Mouse (Mus musculus) bone marrow, adult 2 months (tissue): ENCODE data around the gene Tmx1. TPM values are rescaled to one million over a fixed set of nuclear protein-coding genes. Genes with fewer than 3 reads are reported as not detected.

Experiments used
- H3K27ac ChIP-seq: fragments of 200-500 bp; 2 replicates; pipeline ENCODE4 v1.5.1; 2012; ENCODE audit warnings: low read depth, mild to moderate bottlenecking, control low read depth, inconsistent platforms, low read length; ENCODE audit not compliant: control insufficient read depth, poor library complexity, insufficient read depth
- H3K4me1 ChIP-seq: fragments of 200-500 bp; 2 replicates; pipeline ENCODE4 v1.6.1; 2011; ENCODE audit warnings: low read length; ENCODE audit not compliant: control insufficient read depth, insufficient read depth
- H3K4me3 ChIP-seq: fragments of 200-500 bp; replicated peaks from 2 replicates; pipeline ENCODE3; 2011; ENCODE audit warnings: mild to moderate bottlenecking, low read depth, low read length, control low read depth; ENCODE audit not compliant: control insufficient read depth
- CTCF ChIP-seq: fragments of 200-500 bp; IDR thresholded peaks from 2 replicates; pipeline ENCODE4 v1.5.1; 2011; ENCODE audit warnings: low read length, control low read depth; ENCODE audit not compliant: control insufficient read depth, insufficient read depth
- POLR2A ChIP-seq: fragments of 200-500 bp; IDR thresholded peaks from 2 replicates; pipeline ENCODE4 v1.6.1; 2011; ENCODE audit warnings: low read depth, mild to moderate bottlenecking, control low read depth, low read length, borderline replicate concordance; ENCODE audit not compliant: control insufficient read depth
- WGBS: fragments of 180-500 bp; shearing (Covaris S2); methylation state at CpG from one replicate; pipeline ENCODE4 v1.1.7; 2018; 5-methylcytosine and 5-hydroxymethylcytosine counted together
- polyA plus RNA-seq: library from polyadenylated mRNA; stranded (reverse); fragments of >200 nt; gene quantifications from 2 replicates; pipeline ENCODE4 v1.2.4, GENCODE M21; 2011; ENCODE audit warnings: low replicate concordance; ENCODE audit not compliant: missing spikeins, insufficient read depth, insufficient read length

Gene Tmx1
- polyA plus RNA-seq = 58.4 and 64.2 TPM in 2 replicates

DNA sequence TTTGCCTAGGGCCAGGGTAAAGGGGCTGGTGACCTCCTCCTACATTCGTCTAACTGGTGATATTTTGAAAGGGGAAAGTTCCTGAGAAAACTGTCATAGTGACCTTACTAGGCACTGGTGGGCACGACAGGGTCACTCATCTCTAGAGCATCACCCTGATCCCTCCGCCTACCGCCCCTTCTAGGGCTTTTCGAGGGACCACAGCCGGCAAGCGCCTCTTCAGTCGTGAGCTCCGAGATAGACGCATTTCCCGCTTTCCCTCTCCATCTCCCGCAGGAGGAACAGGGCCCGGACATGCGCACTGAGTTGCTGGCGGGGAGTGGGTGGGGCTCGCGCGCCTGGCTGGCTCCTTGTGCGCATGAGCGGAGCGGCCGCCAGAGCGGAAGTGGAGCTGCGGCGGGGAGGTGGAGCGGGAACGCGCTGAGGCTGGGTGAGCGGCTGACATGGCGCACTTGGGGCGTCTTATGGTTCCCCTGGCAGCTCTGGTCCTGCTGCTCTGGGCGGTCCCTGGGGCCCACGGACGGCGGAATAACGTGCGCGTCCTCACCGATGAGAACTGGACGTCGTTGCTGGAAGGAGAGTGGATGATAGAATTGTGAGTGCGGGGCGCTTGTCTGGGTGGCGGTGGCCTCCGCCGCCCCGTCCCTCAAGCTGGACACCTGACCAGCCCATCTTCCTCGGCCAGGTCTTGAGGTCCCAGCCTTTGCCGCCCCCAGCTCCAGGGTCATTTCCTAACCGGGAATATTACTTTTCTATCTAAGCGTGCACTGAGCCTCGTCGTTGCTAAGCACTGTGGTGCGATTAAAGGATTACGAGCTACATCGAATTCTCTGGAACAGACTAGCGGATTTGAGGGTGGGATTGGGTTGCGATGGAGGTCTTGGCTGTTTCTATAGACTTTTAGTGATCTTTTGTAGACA lies at the start of gene Tmx1:
Gene Tmx1, plus strand, starts transcription at position 370 of the 920 bp plus-strand sequence.
- TF ChIP-seq CTCF (peak; percentile 22; the same call in 1 of the 2 replicates), POLR2A (peak; percentile 96)
- peak within 1 kb of the TSS; percentile 78 for H3K27ac ChIP-seq
- under 1% methylated on average over 58 of the region's 58 CpGs for WGBS

DNA sequence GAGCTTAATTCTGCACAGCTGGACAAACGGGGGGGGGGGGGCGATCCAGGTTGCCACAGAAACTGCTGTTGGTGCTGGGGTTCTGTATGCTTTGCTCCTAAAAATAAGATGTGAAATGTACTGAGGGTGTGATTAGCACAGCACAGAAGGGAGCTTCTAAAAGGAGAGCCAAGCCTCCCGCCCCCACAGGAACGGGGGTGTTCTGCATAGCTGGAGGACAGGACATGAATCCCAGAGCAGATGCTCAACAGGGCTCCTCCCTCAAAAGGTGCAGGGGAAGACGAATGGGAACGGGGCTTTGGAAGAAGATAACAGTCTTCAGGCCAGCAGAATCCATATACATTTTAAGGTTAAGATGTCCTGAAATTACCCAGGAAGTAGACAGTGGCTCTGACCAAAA lies 48.6 kb upstream of the Tmx1 start:
- WGBS = 69% methylated on average over 6 of the region's 6 CpGs
- no peak for TF ChIP-seq POLR2A
- TF ChIP-seq CTCF = no peak
- Histone ChIP-seq H3K27ac (no peak overlapping the region), H3K4me1 (no peaks in the 10 kb centered on the region), H3K4me3 (no peak overlapping the region)

More for the DNA sequence above, at the start of gene Tmx1:
- Histone ChIP-seq H3K4me3 (peak within 1 kb of the TSS; percentile 94), H3K4me1 (no peaks in the 10 kb centered on the region; the same call in 1 of the 2 replicates)

DNA sequence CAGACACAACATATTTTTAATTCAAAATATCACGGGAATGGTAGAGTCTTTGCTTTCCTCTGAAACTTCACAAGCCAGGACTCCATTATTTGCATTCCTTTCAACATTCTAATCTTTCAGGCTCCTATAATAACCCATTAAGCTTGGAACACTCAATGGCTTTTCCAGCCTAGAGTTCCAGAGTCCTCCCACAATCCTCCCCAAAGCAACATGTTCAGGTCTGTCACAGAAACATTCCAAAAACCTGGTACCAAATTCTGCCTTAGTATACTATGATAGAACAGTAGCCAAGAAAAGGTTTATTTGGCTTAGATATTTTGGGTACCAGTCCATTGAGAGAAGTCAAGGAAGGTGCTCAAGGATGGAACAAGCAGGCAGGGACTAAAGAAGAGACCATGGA lies 44.5 kb upstream of the Tmx1 start:
- Histone ChIP-seq H3K27ac (no peak overlapping the region), H3K4me3 (no peak overlapping the region), H3K4me1 (no peaks in the 10 kb centered on the region)
- TF ChIP-seq POLR2A (no peak), CTCF (no peak)
- WGBS = 77% methylated on average over 1 of the region's 1 CpGs

DNA sequence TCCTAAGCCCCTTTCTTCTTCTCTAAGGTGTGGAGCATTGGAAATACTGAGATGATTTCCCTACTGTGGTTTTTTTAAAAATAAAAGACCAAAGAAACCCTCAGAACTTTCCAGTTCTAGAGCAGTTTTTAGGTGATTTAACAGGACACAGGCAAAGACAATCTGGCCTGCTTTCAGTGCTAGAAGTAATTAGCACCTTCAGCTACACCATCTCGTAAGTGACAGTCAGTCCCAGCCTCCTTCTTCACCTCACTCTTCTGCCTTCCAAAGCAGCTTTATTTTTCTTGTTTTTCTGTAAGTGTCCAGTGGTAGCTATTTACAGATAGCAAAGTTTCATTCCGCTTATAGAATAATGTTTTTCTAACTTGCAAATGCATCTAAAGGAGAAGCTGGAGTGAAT lies 43.3 kb upstream of the Tmx1 start:
- Histone ChIP-seq H3K4me1 (no peaks in the 10 kb centered on the region), H3K4me3 (no peak overlapping the region), H3K27ac (no peak overlapping the region)
- TF ChIP-seq POLR2A = no peak
- TF ChIP-seq CTCF = no peak
- WGBS = 77% methylated on average over 2 of the region's 2 CpGs

DNA sequence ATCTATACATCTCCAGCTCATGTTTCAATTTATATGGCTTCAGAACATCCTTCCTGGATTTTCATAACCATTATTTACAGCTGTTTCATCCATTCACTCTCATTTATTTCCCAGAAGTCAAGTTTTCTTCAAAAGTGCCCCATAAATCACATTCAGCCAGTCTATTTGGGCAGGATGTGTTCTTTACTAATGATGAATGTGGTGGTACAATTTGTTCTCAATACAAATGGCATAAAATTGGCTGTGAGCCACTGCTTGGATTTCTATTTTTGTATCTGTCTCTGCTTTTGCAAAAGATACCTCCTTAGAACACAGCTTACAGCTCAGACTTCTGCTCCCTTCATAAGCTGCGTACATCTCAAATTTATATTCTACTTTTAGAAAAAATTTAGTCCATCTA lies 32.7 kb upstream of the Tmx1 start:
- H3K4me1 ChIP-seq = no peaks in the 10 kb centered on the region
- H3K27ac ChIP-seq = no peak overlapping the region
- WGBS = 86% methylated on average over 1 of the region's 1 CpGs
- no peak overlapping the region for H3K4me3 ChIP-seq
- no peak for TF ChIP-seq CTCF
- TF ChIP-seq POLR2A = no peak

DNA sequence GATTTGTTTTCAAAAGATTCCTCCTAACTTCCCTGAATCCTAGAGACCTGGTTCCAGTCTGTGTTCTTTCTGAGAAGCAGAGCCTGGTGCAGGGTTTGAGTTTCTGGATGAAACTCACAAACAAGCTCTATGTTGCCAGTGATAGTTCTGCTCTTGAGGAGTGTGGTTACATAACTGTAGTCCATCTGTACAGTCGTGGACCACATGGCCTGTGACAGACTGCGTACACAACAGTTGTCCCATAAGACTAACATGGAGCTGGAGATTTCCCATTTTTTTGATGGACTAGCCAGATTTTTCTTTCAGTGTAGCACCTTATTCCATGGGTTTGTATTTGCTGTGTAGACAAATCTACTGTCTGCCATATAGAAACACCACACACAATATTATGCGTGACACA lies 31.9 kb upstream of the Tmx1 start:
- Histone ChIP-seq H3K27ac (no peak overlapping the region), H3K4me1 (no peaks in the 10 kb centered on the region; the same call in 1 of the 2 replicates), H3K4me3 (no peak overlapping the region)
- WGBS = 78% methylated on average over 3 of the region's 3 CpGs
- TF ChIP-seq POLR2A = no peak
- TF ChIP-seq CTCF = no peak

DNA sequence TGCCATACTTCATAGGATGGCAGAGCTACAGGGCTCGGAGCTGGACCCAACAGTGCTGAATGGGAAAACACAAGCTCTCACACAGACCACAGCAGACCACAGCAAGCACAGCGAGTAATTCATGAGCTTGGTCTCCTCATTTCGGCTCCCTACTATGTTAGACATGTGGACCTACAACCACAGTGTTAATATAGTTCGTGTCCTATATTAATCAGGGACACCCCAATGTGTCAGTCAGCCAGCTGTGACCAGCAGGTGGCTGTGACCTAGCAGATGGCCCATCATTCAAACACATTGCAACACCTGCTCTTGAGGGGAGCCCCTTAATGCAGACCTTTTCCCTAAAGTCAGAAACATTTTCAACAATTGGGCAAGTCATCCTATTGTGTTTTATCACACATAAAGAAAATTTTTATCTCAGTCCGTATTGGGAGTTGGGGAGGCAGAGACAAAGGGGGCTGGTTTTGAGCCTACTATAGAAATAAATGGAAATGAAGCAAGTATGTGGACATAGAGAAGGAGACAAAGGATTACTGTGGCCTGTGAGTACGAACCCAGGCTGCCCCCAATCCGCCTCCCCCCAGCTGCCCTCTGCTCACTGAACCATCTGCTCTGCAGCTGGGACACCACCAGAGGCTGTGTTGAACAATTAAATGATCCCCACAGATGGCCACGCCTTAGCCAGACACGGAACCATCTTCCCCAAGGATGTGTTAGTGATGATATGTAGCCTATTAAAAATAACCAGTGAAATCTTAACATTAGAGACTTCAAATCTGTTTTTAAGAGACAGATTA lies 30.4 kb upstream of the Tmx1 start:
- WGBS = 78% methylated on average over 9 of the region's 9 CpGs
- no peaks in the 10 kb centered on the region; the same call in 1 of the 2 replicates for H3K4me1 ChIP-seq
- H3K27ac ChIP-seq = no peak overlapping the region
- no peak overlapping the region for H3K4me3 ChIP-seq
- TF ChIP-seq CTCF = no peak
- no peak for TF ChIP-seq POLR2A

DNA sequence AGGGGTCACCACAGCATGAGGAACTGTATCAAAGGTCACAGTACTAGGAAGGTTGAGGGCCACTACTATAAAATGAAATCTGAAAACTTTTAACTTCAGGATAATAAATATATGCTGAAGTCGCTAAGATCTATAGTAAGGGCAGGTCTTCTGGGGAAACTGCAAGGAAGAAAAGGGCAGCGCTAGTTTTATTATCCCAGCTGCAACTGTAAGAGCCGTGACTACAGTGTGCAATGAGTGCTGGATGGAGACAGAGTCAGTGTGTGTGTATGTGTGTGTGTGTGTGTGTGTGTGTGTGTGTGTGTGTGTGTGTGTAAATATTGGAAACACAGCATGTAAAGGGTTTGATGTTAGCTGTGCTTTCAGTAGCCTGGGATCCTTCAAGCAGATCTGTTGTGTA lies 25.0 kb upstream of the Tmx1 start:
- Histone ChIP-seq H3K4me3 (no peak overlapping the region), H3K27ac (no peak overlapping the region), H3K4me1 (no peaks in the 10 kb centered on the region; the same call in 1 of the 2 replicates)
- TF ChIP-seq POLR2A (no peak), CTCF (no peak)
- WGBS = 90% methylated on average over 3 of the region's 3 CpGs
